In genomic region chr15:98602191-98602881, GRCm38 (mm10) we compare ENCODE assay signal across 10 mouse cellular contexts. TPM values are rescaled to one million over a fixed set of nuclear protein-coding genes. Genes with fewer than 3 reads are reported as not detected.
DNase-seq lines count a peak whose midpoint lies in the region; ATAC-seq and TF ChIP-seq lines count a peak whose summit lies in the region.
"Had no signal": no experiment of that assay in that cellular context is flagged by ENCODE, and none has a peak within 500 bp of the region (broad histone marks: within the 10 kb centered on the region; RNA-seq: fewer than 3 reads in every experiment).

No protein-coding gene starts in this region.

- no peak for DNase-seq in forebrain, postnatal 0 days
- DNase-seq in adipocyte (ENCODE audit: low spot score): peak; percentile 86
- DNase-seq in kidney, postnatal 0 days (ENCODE audit: low spot score): peak; percentile 71
- peak; percentile 67 for DNase-seq in skeletal muscle tissue, adult 2 months (ENCODE audit: low read depth, low spot score)
- no peak for DNase-seq in embryo, embryonic 10 days (ENCODE audit: low spot score)
- DNase-seq in ovary, postnatal 10 days (ENCODE audit: low spot score): no peak

- no peaks in the 10 kb centered on the region for H3K9me3 ChIP-seq in forebrain, embryonic 16.5 days (ENCODE audit: control insufficient read depth, low read length)
- H3K9me3 ChIP-seq in forebrain, postnatal 0 days (ENCODE audit: low read length): no peaks in the 10 kb centered on the region
- no peaks in the 10 kb centered on the region for H3K9me3 ChIP-seq in heart, embryonic 11.5 days (replicated peaks; ENCODE audit: control insufficient read depth, low read length)
- no peaks in the 10 kb centered on the region for H3K9me3 ChIP-seq in kidney, postnatal 0 days (replicated peaks; ENCODE audit: low read length)

- no peak for ATAC-seq in forebrain, embryonic 16.5 days
- ATAC-seq in forebrain, postnatal 0 days: no peak
- peak; percentile 46 for ATAC-seq in heart, embryonic 11.5 days (replicated peaks; ENCODE audit: insufficient number of reproducible peaks, low FRiP score, low TSS enrichment)
- ATAC-seq in kidney, postnatal 0 days (replicated peaks; ENCODE audit: low FRiP score, low read depth): peak; percentile 18; the same call in 1 of the 2 replicates

- no peaks in the 10 kb centered on the region for H3K27me3 ChIP-seq in forebrain, embryonic 16.5 days (replicated peaks; ENCODE audit: control insufficient read depth, insufficient read depth, low read length)
- H3K27me3 ChIP-seq in forebrain, postnatal 0 days (ENCODE audit: insufficient read depth, low read length): no peaks in the 10 kb centered on the region
- H3K27me3 ChIP-seq in heart, embryonic 11.5 days (ENCODE audit: control insufficient read depth, insufficient read depth, low read length): no peaks in the 10 kb centered on the region
- no peaks in the 10 kb centered on the region for H3K27me3 ChIP-seq in kidney, postnatal 0 days (ENCODE audit: insufficient read depth, low read length)

- H3K27ac ChIP-seq in forebrain, embryonic 16.5 days (ENCODE audit: low read length): no peak overlapping the region
- no peak overlapping the region for H3K27ac ChIP-seq in forebrain, postnatal 0 days (ENCODE audit: low read depth, low read length)
- peak overlapping the region; percentile 87 for H3K27ac ChIP-seq in heart, embryonic 11.5 days (ENCODE audit: low read depth, low read length)
- H3K27ac ChIP-seq in kidney, postnatal 0 days: peak overlapping the region; percentile 91

- TF ChIP-seq CTCF in forebrain, postnatal 0 days (IDR thresholded peaks at IDR 0.05; ENCODE audit: low read depth): no peak
- no peak for TF ChIP-seq CTCF in kidney, postnatal 0 days (IDR thresholded peaks at IDR 0.05; ENCODE audit: low read depth)

- H3K9ac ChIP-seq in forebrain, embryonic 16.5 days (replicated peaks; ENCODE audit: low read depth, low read length): peak overlapping the region; percentile 25; the same call in 1 of the 2 replicates
- no peak overlapping the region for H3K9ac ChIP-seq in forebrain, postnatal 0 days
- peak overlapping the region; percentile 66 for H3K9ac ChIP-seq in heart, embryonic 11.5 days (ENCODE audit: low read depth, low read length)
- peak overlapping the region; percentile 68 for H3K9ac ChIP-seq in kidney, postnatal 0 days (ENCODE audit: low read depth, low read length)

- peaks cover 6% of the 10 kb centered on the region for H3K36me3 ChIP-seq in forebrain, embryonic 16.5 days (ENCODE audit: control insufficient read depth, insufficient read depth)
- H3K36me3 ChIP-seq in forebrain, postnatal 0 days (ENCODE audit: insufficient read depth): peaks cover 52% of the 10 kb centered on the region
- peaks cover 43% of the 10 kb centered on the region for H3K36me3 ChIP-seq in heart, embryonic 11.5 days (ENCODE audit: control insufficient read depth, insufficient read depth, low read length)
- peaks cover 37% of the 10 kb centered on the region for H3K36me3 ChIP-seq in kidney, postnatal 0 days (ENCODE audit: insufficient read depth, low read length)

- H3K4me1 ChIP-seq in forebrain, embryonic 16.5 days (replicated peaks; ENCODE audit: control insufficient read depth, insufficient read depth, low read length): peaks cover 24% of the 10 kb centered on the region
- no peaks in the 10 kb centered on the region for H3K4me1 ChIP-seq in forebrain, postnatal 0 days (ENCODE audit: insufficient read depth)
- peaks cover 71% of the 10 kb centered on the region for H3K4me1 ChIP-seq in heart, embryonic 11.5 days (ENCODE audit: control insufficient read depth, insufficient read depth, low read length)
- peaks cover 52% of the 10 kb centered on the region for H3K4me1 ChIP-seq in kidney, postnatal 0 days (replicated peaks; ENCODE audit: insufficient read depth, low read length)

- H3K4me2 ChIP-seq in forebrain, embryonic 16.5 days (ENCODE audit: low read length): no peak overlapping the region
- H3K4me2 ChIP-seq in forebrain, postnatal 0 days (ENCODE audit: low read depth): no peak overlapping the region
- H3K4me2 ChIP-seq in heart, embryonic 11.5 days: peak overlapping the region; percentile 59
- peak overlapping the region; percentile 69 for H3K4me2 ChIP-seq in kidney, postnatal 0 days (ENCODE audit: low read length)

- no peak overlapping the region for H3K4me3 ChIP-seq in forebrain, embryonic 16.5 days (replicated peaks; ENCODE audit: low read length)
- H3K4me3 ChIP-seq in forebrain, postnatal 0 days (ENCODE audit: low read depth, low read length): no peak overlapping the region
- H3K4me3 ChIP-seq in heart, embryonic 11.5 days (ENCODE audit: low read depth, low read length): peak overlapping the region; percentile 33
- peak overlapping the region; percentile 38 for H3K4me3 ChIP-seq in kidney, postnatal 0 days (replicated peaks; ENCODE audit: low read depth, low read length)

- WGBS in forebrain, embryonic 16.5 days: 68% methylated on average over 13 of the region's 13 CpGs
- 68% methylated on average over 13 of the region's 13 CpGs for WGBS in forebrain, postnatal 0 days
- WGBS in heart, embryonic 11.5 days (ENCODE audit: insufficient replicate concordance): 12% methylated on average over 13 of the region's 13 CpGs
- WGBS in kidney, postnatal 0 days: 18% methylated on average over 13 of the region's 13 CpGs

RNA-seq across cellular contexts. Expression of gene Adcy6, which starts 7.5 kb away (rescaled TPM):
- polyA plus RNA-seq in forebrain, embryonic 16.5 days (2015; fragmentation: Nextera tagmentation; extraction: Ambion mirVana): 11.2 and 16.1 TPM in 2 replicates
- total RNA-seq in forebrain, postnatal 0 days (2014; rRNA removed): 39.2 and 42.3 TPM in 2 replicates
- polyA plus RNA-seq in forebrain, postnatal 0 days (2015; fragmentation: Nextera tagmentation; extraction: Ambion mirVana): 1.9 and 5.4 TPM in 2 replicates
- polyA plus RNA-seq in heart, embryonic 11.5 days (2014; fragmentation: Nextera tagmentation; extraction: Ambion mirVana): 24.5 and 34.8 TPM in 2 replicates
- polyA plus RNA-seq in kidney, postnatal 0 days (2015; fragmentation: Nextera tagmentation; extraction: Ambion mirVana): 16.8 and 17.0 TPM in 2 replicates

RNA-seq across cellular contexts. Expression of gene Cacnb3, which starts 28.3 kb away (rescaled TPM):
- 138 and 168 TPM in 2 replicates for polyA plus RNA-seq in forebrain, embryonic 16.5 days (2015; fragmentation: Nextera tagmentation; extraction: Ambion mirVana)
- total RNA-seq in forebrain, postnatal 0 days (2014; rRNA removed): 191 and 201 TPM in 2 replicates
- 133 and 139 TPM in 2 replicates for polyA plus RNA-seq in forebrain, postnatal 0 days (2015; fragmentation: Nextera tagmentation; extraction: Ambion mirVana)
- polyA plus RNA-seq in heart, embryonic 11.5 days (2014; fragmentation: Nextera tagmentation; extraction: Ambion mirVana): 9.8 and 9.9 TPM in 2 replicates
- polyA plus RNA-seq in kidney, postnatal 0 days (2015; fragmentation: Nextera tagmentation; extraction: Ambion mirVana): 19.8 and 22.4 TPM in 2 replicates
- total RNA-seq: hematopoietic stem cell, adult 5-6 weeks had no signal

RNA-seq across cellular contexts. Expression of gene 4930415O20Rik, which starts 31.5 kb away (rescaled TPM):
- polyA plus RNA-seq in forebrain, embryonic 16.5 days (2015; fragmentation: Nextera tagmentation; extraction: Ambion mirVana): 0.56 TPM in 1 of 2 replicates, not detected in the other
- total RNA-seq in forebrain, postnatal 0 days (2014; rRNA removed): not detected in 2 replicates
- polyA plus RNA-seq in forebrain, postnatal 0 days (2015; fragmentation: Nextera tagmentation; extraction: Ambion mirVana): 0.51 TPM in 1 of 2 replicates, not detected in the other
- 0.73 and 1.0 TPM in 2 replicates for polyA plus RNA-seq in heart, embryonic 11.5 days (2014; fragmentation: Nextera tagmentation; extraction: Ambion mirVana)
- polyA plus RNA-seq in kidney, postnatal 0 days (2015; fragmentation: Nextera tagmentation; extraction: Ambion mirVana): 0.30 and 0.62 TPM in 2 replicates
- total RNA-seq: CH12.LX; hematopoietic stem cell, adult 5-6 weeks had no signal

RNA-seq across cellular contexts. Expression of gene Ccnt1, which starts 31.6 kb away (rescaled TPM):
- polyA plus RNA-seq in forebrain, embryonic 16.5 days (2015; fragmentation: Nextera tagmentation; extraction: Ambion mirVana): 74.5 and 78.4 TPM in 2 replicates
- 51.1 and 52.0 TPM in 2 replicates for total RNA-seq in forebrain, postnatal 0 days (2014; rRNA removed)
- polyA plus RNA-seq in forebrain, postnatal 0 days (2015; fragmentation: Nextera tagmentation; extraction: Ambion mirVana): 35.5 and 47.0 TPM in 2 replicates
- polyA plus RNA-seq in heart, embryonic 11.5 days (2014; fragmentation: Nextera tagmentation; extraction: Ambion mirVana): 38.1 and 42.3 TPM in 2 replicates
- 42.3 and 46.2 TPM in 2 replicates for polyA plus RNA-seq in kidney, postnatal 0 days (2015; fragmentation: Nextera tagmentation; extraction: Ambion mirVana)

Comparison
In these comparisons a context has a peak if more than half of its experiments do, and no peak if none do; other contexts are left out.
1. ATAC-seq: peak in heart, embryonic 11.5 days (single experiment) and kidney, postnatal 0 days (single experiment); none in forebrain, embryonic 16.5 days (single experiment) and forebrain, postnatal 0 days (single experiment).
2. H3K27ac ChIP-seq: peak in heart, embryonic 11.5 days (single experiment) and kidney, postnatal 0 days (single experiment); none in forebrain, embryonic 16.5 days (single experiment) and forebrain, postnatal 0 days (single experiment).
3. H3K4me2 ChIP-seq: peak in heart, embryonic 11.5 days (single experiment) and kidney, postnatal 0 days (single experiment); none in forebrain, embryonic 16.5 days (single experiment) and forebrain, postnatal 0 days (single experiment).
4. H3K4me3 ChIP-seq: peak in heart, embryonic 11.5 days (single experiment) and kidney, postnatal 0 days (single experiment); none in forebrain, embryonic 16.5 days (single experiment) and forebrain, postnatal 0 days (single experiment).
5. DNase-seq: peak in adipocyte (single experiment), kidney, postnatal 0 days (single experiment) and skeletal muscle tissue, adult 2 months (single experiment); none in forebrain, postnatal 0 days (single experiment), embryo, embryonic 10 days (single experiment) and ovary, postnatal 10 days (single experiment).